Mouse (Mus musculus) ovary, postnatal 14 days (tissue): ENCODE results near the gene Fkbp5.

ENCODE experiments used
- DNase-seq: peaks from one replicate; pipeline ENCODE4 v3.0.0; 2022; ENCODE audit warnings: low spot score

The Fkbp5 gene

GRCm38 (mm10) chr17:28460388-28460787 lies 56.9 kb downstream of the Fkbp5 start:
- DNase-seq = no peak

GRCm38 (mm10) chr17:28455098-28455497 lies 62.2 kb downstream of the Fkbp5 start:
- peak; percentile 27 for DNase-seq

GRCm38 (mm10) chr17:28452889-28453288 lies 64.4 kb downstream of the Fkbp5 start:
- DNase-seq = no peak

DNA sequence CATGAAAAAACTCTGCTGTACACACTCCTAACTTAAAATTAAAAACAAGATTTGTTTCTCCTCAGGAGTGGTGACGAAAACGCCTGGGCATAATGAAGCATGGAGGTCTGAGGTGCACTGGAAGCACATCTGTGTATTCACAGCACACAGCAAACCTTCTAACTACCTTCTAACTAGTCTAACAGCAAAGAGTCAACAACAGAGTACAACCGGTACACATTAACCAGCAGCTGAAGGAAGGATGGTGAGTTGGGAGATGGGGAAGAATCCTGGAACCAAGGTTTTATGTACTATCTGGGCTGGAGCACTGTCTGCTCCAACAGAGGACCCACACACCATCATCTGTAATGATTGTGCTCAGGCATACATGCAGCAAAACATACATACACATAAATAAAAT lies 65.4 kb downstream of the Fkbp5 start:
- DNase-seq = no peak

DNA sequence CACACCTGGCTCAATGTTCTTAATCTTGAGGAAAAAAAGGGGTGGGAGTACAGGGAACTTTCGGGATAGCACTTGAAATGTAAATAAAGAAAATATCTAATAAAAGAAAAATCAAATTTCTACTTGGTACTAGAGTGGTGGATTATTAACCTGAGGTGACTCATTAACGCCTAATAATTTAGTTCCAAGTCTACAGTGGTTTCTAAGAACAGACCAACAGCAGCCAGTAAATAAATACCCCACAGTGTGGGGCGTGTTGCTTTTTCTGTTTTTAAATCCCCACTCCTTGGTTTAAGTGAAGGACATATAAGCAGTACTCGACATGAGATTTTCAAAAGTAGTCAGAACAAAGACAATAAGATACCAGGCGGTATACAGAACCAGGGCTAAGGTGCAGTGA lies 65.8 kb downstream of the Fkbp5 start:
- no peak for DNase-seq

GRCm38 (mm10) chr17:28448225-28448624 lies 69.1 kb downstream of the Fkbp5 start:
- no peak for DNase-seq

DNA sequence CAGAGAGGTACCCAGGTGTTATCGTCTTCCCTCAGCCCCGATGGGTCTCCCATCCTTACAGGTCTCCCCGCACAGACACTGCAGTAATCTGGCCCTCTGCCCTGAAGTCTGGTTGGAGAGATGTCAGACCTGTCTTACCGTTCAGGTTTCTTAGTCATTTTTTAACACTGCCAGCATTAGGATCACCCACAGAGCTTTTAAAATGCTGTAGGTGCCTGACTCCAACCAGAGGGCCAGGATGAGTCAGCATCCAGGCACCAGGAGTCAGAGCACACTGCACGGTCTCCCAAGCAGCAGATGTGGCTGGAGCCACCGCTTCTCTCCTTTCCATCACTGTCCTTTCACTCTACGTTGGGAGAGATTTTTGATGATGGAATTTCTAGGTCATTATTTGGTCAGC lies 69.5 kb downstream of the Fkbp5 start:
- DNase-seq = no peak

DNA sequence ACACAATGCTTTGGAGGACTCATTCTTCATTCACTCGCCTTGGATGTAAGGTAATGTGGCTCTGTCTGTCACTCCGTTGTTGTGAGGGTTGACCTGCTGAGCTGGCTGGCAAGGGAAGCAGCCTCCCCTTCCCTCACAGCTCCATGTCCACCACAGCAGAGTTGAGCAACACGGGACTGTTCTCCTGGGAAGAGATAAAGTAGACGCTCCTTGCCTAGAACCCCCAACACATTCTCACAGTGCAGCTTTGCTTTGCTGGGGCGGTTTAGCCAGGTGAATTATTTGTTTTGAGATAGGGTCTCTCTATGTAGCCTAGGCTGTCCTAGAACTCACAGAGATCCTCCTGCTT lies 70.5 kb downstream of the Fkbp5 start:
- DNase-seq = no peak

- no peak for DNase-seq
These were observed 71.2 kb downstream of the Fkbp5 start for GRCm38 (mm10) chr17:28445886-28446819.

GRCm38 (mm10) chr17:28442661-28443060 lies 74.7 kb downstream of the Fkbp5 start:
- DNase-seq = no peak

DNA sequence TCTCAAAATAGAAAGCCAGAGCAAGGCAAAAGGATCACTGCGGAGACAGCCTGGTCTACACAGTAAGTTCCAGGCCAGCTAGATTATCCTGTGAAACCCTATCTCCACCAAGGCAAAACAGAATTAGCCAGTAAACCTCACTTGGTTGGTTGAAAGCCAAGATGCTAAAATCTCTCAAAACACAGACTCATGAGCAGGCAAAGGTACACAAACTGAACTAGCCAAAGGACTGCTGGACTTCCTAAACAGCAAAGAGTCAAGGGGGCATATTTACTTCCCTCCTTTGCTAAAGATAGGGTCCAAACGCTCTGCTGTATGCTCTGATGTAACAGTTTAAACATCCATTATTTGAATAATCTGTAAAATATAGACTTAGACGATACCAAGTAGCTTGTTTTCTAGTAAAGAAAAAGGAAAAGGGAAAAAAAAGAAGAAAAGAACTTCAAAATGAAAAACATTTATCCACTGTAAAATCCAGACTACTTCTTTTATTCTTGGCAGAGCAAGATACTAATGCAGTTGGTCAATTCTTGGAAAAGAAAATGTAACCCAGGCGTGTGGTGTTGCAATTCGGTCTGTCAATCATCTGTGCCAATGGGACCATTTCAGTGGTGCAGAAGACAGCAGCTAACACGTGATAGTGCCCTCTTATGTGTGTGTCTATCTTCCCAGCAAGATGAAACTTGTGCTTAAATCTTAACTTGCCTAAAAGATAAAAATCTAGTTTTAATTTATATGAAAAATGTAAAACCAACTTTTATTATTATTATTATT lies 78.8 kb downstream of the Fkbp5 start:
- DNase-seq = no peak

- DNase-seq = no peak
These were observed 79.4 kb downstream of the Fkbp5 start for GRCm38 (mm10) chr17:28437938-28438337.

- DNase-seq = no peak
These were observed 82.3 kb downstream of the Fkbp5 start for GRCm38 (mm10) chr17:28434921-28435485.

GRCm38 (mm10) chr17:28433029-28433428 lies 84.3 kb downstream of the Fkbp5 start:
- no peak for DNase-seq

GRCm38 (mm10) chr17:28431931-28432335 lies 85.4 kb downstream of the Fkbp5 start:
- no peak for DNase-seq

GRCm38 (mm10) chr17:28431038-28431437 lies 86.3 kb downstream of the Fkbp5 start:
- no peak for DNase-seq

- no peak for DNase-seq
These were observed 88.7 kb downstream of the Fkbp5 start for GRCm38 (mm10) chr17:28428474-28429258.

- no peak for DNase-seq
These were observed 89.7 kb downstream of the Fkbp5 start for GRCm38 (mm10) chr17:28427666-28428065.

- no peak for DNase-seq
These were observed 93.0 kb downstream of the Fkbp5 start for GRCm38 (mm10) chr17:28424373-28424772.

DNA sequence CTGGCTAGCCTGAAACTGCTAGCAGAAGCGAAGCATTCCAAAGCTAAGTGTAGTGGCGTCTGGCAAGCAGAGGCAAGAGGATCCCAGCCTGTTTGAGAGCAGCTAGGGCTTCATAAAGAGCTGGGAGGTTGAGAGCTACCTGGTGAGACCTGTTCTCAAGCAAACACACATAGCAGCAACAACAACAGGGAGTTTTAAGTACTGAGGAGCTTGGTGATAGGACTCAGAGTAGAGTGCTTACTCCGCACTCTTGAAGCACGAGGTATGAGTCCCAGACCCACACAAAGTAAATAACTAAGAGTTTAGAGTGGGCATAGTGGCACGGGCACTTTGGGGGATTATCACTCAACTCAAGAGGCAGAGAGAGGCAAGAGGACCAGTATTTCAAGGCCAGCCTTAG lies 96.3 kb downstream of the Fkbp5 start:
- no peak for DNase-seq

- DNase-seq = no peak
These were observed 96.9 kb downstream of the Fkbp5 start for GRCm38 (mm10) chr17:28420229-28421051.
